Mouse (Mus musculus) thymus, postnatal 0 days (tissue): ENCODE data around the gene Stap2. TPM values are rescaled to one million over a fixed set of nuclear protein-coding genes. Genes with fewer than 3 reads are reported as not detected.
A peak's percentile ranks its signal among the peaks of the same experiment; 100 is the strongest.

Experiments used
- DNase-seq: peaks from one replicate; pipeline ENCODE4 v3.0.0-alpha.2; 2015; ENCODE audit warnings: low spot score
- polyA plus RNA-seq: library from polyadenylated mRNA; unstranded; fragments of >200 nt; fragmentation: Nextera tagmentation; extraction: Ambion mirVana; gene quantifications from 2 replicates; pipeline ENCODE4 v1.2.1, GENCODE M21; 2015

The Stap2 gene
- polyA plus RNA-seq, result 17.6 and 18.0 TPM in 2 replicates

DNA sequence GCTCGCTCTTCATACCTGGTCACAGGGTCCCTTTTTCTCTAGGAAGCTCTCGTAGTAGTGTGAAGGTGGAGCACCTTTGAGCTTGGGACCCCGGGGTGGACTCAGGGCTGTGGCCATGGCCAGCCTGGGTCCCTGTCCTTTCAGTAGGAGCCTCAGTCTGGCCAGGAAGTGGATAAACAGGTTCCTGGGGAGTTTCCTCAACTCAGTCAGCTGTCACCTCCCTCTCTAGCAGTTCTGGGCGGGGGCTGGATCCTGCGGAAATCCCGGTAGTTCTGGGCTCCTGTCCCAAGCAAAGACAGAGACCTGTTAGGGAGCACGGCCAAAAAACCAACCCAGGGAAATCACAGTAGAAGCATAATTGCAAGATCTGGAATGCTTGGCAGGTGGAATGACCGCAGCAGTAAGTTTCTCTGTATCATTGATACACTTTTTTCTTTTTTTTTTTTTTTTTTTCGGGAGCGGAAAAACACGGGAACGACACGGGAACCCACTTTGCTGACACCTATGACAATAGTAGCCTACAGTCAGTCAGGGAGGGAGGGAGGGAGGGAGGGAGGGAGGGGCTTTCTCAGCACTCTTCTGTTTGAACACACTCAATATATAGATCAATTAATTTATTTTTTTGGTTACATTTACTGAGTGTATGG is at the start of gene Stap2, which contains the start of gene Mpnd:
TSS of gene Stap2 (minus strand) at position 170 of the 647 bp plus-strand sequence.
TSS of gene Mpnd (plus strand) at position 297 of the 647 bp plus-strand sequence.
- peak; percentile 66 for DNase-seq

DNA sequence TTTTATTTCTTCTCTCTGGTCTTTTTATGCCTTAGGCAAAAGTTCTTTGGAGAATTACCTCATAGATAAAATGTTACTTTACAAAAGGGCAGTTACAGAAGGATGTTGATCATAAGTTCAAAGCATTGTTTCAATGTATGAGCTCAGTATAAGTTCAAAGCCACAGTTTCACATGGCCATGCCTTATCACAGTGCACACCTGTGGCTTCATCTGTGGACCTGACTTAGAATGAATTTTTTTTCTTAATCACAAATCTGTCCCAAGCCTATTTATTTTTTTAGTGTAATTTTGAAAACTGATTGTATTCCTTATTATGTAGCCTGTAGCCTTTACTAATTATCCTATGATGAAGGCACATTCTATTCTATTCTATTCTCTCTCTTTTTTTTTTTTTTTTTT is 49.6 kb upstream of the Stap2 start:
- DNase-seq, result no peak

DNA sequence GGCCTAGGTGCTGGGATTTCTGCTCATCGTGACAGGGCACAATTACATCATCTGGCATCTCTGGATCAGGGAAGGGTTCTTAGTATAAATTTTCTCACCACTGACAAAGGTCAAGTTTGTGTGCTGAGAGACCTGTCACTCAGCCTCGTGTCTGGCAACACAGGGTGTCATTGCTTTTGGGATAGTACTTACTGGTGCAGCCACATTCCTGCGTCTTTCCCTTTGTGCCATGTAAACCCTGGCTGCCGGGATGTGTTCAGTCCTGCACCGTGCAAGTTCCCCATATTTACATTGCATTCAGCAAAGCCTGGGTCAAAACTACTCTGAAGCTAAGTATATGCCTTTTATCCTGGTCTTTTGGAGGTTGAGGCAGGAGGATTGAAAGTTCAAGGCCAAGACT is 46.0 kb upstream of the Stap2 start:
- DNase-seq, result no peak

DNA sequence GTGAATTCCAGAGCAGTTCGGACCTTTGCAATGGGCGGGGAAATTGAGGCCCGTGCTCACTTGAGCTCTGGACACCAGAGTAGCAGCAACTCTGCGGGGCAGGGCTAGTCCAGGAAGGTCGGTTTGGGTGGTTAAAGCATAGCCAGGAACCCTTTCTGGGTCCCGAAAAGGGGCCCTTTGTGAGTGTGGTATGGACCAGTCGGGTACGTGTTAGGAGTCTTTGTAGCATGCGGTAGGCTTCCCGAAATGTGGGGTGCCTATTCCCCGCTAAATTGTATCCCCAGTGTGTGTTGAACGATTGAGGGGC is 35.4 kb upstream of the Stap2 start:
- DNase-seq, result no peak

DNA sequence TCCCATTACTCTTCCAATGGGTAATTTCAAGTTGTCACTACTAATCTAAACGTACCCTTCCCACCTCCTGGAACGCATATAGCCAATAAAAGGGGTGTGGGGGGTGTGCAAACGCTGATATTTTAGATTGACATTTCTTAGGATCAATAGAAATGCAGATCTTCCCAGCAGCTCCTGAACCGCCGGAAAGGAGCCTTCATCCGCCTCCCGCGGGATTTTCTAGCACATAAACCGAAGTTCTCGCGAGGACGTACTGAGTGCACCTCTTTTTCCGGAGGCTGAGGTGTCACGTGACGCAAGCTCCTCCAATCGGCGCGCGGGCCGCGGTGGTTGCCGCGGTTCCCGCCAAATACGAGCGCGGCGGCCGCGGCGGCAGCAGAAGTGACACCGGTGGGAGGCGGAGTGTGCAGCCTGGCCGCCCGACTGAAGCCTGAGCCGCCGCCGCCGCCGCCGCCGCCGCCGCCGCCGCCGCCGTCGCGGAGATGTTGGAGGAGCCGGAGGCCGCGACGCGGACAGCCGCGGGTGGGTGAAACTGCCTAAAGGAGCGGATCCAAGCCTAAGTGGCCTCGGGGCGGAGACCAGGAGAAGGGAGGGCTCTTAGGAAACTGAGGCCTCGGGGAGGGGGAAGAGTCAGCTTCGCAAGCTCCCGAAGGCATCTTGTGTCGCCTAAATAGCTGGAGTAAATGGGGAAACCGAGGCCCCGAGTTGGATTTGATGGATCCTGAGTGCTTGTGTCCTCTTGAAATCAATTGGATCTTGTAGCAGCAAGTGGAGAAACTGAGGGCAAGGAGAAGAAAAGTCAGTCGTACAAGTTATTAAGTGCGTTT is 34.9 kb upstream of the Stap2 start, which contains the start of gene Chaf1a:
TSS of gene Chaf1a (plus strand) at position 410 of the 827 bp plus-strand sequence.
- DNase-seq, result peak; percentile 96

DNA sequence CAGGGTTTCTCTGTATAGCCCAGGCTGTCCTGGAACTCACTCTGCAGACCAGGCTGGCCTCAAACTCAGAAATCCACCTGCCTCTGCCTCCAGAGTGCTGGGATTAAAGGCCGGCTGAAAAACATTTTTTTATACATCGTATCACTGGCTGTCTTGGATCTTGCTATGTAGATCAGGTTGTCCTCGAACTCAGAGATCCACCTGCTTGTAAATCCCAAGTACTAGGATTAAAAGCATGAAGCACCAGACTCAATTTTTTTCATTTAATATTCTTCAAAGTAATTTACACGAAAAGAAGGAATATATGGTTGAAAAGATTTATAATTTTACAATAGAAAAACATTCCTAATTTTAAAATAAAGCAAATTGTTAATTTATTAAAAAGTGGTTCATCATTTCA is 34.0 kb upstream of the Stap2 start:
- no peak for DNase-seq

DNA sequence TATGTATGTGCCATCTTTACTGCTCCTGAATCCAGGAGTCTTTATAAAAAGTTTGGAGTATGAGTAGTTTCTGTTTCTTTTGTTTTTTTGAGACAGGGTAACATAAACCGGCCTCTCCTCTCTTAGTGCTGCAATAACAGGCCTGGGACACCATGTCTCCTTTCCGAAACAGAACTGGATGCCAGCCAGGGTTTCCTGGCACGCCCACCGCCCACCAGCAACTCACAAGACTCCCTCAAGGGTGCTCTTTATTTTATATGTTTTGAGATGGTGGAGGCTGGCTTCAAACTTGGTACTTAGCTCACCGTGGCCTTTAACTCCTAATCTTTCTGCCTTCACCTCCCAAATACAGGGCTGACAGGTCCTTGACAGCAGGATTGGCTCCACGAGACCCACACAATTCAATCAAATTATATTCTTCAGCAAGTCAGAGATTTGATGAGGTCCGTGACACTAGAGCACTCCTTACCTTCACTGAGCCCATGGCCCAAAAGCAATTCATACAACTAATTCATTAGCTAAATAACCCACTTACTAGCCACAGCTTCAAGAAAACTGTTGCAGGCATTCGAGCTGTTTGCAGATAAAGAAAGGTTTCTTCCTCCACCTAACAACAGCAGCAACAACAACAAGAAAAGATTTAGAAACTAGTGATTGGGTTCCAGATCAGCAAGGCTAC is 33.3 kb upstream of the Stap2 start:
- DNase-seq, result no peak

DNA sequence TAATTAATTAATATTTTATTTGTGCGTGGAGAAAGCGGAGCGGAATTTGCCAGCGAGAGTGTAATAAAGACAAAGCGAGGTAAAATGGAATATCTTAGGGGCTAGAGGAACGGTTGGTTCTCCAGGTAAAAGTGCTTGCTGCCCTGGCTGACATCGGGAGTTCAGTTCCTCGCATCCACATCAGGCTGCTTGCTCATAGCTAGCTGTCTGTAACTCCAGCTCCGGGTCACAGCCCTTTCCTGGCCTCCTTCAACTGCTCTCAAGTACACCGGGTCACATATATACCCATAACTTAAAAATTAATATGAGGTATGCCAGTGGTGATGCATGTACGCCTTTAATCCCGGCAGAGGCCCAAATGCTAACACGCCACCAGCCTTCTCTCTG is 31.5 kb upstream of the Stap2 start:
- DNase-seq, result no peak

DNA sequence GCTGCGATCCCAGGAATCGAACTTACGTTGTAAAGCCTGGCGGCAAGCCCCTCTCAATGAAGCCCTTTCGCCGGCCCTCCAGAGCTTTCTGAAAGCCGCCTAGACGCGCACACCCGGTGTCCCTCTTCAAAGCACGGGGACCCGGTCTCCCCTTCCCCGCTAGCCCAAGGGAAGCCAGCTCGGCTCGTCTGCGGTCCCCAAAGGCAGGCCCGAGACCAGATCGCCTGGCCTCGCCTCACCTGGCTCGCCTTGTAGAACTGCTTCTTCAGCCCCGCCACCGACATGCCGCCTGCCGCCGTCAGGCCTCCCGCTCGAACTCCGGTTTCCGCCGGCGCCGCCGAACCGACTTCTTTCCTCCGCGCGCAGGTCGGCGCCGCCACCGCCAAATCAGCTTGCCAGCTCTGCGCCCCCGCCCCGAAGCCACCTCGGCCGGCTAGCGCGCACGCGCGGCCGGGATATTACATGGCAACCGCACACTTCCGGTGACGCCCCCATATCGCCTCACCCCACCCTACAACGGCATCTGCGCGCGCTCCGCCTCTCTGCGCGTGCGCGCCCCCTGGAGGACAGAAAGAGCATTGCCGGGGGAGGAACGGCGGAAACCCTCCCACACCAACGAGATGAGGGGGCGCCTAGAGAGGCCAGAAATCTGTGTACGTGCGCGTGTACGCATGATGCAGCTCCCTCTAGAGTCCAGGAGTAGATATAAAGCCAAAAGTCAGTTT is 31.0 kb upstream of the Stap2 start, which contains the start of gene Sh3gl1:
TSS of gene Sh3gl1 (minus strand) at position 460 of the 725 bp plus-strand sequence.
- peak; percentile 100 for DNase-seq

DNA sequence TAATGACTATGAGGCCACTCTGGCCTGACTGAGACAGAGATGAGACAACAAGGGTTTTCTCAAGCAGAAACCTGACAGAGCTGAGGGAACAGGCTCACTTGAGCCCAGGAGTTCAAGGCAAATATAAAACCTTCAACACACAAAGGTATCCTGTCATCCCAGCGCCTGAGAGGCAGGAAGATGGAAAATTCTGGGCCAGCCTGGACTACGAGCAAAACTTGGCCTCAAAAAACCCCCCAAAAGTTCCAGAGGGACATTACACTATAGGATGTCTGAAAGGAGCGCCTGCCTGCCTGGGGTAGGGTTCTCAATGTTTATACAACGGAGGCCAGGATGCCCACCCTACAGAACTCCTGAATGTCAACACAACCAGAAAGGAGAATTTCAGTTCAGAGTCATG is 29.8 kb upstream of the Stap2 start:
- no peak for DNase-seq

DNA sequence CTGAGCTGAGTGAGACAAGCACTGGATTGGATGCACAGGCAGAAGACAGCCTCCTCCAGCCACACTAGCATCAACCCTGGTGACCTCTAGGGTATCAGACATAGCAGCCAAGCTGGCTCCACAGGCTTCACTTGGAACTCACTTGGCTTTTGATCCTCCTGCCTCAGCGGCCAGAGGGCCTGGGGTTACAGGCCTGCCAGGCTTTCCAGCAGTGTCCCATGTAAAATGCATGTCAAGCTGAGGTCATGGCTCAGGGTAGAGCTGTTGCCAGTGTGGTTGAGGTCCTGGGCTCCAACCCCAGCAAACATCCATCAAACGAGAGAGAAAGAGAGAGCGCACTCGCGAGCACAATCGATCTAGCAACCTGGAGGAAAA is 29.3 kb upstream of the Stap2 start:
- no peak for DNase-seq

DNA sequence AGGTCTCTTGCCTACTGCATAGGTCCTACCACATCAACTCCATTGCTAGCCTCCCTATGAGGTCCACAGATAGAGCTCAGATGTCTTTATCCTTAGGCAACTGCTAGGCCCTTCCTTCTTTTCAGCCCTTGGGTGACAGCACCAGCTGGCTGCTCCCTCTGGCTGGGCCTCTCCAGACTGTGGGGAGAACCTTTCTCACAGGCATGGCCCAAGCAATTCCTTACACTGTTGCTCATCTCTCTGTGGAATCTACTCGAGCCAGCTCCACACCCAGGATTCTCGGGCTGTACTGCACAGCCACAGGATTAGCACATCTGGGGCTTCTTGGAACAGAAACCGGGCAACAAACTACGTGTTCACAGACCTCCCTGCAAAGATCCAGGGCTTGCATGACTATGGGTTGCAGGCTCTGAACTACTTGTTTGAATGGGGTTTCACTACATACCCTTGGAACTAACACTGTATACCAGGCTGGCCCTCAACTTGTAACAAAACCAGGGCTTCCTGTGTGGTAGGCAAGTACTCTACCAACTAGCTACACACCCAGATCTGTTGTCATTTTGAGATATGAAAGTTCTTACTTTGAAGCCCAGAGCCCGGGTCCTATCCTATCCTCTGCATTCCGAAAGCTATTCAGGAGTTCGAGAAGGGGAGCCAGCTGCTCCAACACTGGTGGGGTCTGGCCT is 28.8 kb upstream of the Stap2 start:
- DNase-seq, result peak; percentile 30

DNA sequence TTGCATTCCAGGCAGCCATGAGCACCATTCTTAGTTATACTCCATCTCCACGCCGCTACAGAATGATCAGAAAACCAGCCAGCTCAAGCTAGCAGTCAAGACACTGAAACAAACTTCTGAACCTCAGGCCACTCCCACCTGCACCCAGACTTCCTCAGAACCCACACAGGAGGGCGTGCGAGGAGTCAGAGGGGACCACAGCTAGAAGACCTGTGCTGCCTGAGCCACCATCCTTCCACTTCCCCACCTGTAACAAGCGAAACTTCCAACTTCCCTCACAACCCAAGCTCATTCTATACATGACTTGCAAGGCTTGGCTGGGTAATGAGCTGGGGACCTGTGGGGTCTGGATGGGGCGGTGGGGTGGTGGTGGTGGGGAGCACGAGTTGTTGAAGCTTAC is 27.4 kb upstream of the Stap2 start:
- DNase-seq, result peak; percentile 68

DNA sequence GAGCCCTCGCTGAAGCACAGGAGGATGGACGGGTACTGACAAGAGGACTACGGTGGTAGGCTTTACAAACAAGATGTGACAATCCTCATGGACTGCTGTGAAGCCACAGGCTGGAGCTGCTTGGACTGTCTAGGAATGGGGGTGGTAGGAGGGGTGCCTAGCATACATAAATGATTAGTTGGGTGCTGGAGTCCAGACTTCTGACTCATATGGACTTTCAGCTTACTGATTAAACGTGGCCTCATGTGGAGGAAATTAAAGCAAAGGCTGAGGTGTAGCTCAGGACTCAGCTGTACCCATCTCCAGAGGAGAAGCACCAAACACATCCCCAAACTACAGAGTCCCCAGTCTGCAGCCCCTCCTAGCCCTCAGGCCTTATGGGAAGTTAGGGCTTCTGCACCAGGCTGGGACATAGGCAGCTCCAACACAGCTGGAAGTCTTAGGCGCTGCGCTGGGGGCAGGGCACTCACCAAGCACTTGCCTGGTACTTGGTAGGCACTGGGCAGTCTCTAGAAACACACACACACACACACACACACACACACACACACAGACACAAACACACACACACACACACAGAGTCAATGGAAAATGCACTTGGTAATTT is 26.8 kb upstream of the Stap2 start:
- DNase-seq, result no peak

DNA sequence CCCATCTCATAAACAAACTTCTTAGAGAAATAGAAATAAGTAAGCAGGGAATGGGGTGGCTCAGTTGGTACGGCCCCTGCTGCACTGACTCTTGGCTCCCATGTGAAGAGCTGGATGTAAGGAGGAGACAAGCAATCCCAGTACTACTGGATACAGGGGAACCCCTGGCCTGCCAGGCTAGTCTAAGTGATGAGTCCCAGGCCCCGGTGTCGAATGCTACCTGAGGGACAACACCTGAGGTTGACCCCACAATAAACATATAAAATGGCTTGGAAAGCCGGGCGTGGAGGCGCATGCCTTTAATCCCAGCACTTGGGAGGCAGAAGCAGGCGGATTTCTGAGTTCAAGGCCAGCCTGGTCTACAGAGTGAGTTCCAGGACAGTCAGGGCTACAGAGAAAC is 26.0 kb upstream of the Stap2 start:
- DNase-seq, result no peak

DNA sequence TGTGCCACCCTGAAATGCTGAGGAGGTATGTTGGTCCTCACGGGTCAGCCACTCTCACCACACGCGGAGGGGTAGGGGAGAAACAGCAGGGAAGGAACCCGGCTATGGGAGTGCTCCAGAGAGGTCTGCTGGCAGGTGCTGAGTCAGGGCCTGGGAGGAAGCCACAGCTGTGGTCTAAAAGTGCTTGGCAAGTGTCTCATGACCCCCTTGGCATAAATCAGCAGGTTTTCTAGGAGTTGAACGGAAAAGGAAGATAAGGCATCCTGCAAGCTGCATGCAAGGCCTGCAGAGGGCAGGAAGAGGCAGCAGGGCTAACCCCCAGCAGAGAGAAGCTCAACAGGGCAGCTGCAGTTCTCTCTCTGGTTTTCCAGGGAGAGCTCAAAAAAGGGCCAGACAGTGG is 25.5 kb upstream of the Stap2 start:
- DNase-seq, result peak; percentile 64

DNA sequence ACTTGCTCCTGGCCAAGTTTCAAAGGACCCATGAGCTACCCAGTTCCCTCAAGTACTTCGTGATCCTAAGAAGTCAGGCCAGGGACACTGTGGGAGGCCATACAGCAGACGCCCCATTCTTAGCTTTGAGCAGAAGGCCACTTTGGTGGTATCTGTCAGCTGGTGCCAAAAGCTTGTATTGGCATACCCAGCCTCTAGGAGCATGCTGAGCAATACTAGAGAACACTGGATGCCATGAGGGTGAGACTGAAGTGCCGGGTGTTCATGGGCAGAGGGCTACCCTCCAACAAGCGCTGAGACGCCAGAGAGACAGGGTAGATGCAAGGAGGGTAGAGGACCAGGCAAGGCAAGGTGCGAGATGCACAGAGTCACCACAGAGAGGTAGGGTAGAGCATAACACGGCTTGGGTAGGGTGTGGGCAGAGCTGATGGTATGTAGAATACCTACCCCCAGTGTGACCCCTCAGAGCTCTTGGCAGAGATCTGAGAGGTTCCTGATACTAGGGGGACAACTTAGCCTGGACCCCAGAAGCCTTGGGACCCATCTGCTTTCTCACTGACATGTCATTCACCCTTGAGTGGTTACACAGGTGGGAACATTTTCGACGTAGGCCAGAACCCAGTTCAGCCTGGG is 25.0 kb upstream of the Stap2 start:
- DNase-seq, result no peak

DNA sequence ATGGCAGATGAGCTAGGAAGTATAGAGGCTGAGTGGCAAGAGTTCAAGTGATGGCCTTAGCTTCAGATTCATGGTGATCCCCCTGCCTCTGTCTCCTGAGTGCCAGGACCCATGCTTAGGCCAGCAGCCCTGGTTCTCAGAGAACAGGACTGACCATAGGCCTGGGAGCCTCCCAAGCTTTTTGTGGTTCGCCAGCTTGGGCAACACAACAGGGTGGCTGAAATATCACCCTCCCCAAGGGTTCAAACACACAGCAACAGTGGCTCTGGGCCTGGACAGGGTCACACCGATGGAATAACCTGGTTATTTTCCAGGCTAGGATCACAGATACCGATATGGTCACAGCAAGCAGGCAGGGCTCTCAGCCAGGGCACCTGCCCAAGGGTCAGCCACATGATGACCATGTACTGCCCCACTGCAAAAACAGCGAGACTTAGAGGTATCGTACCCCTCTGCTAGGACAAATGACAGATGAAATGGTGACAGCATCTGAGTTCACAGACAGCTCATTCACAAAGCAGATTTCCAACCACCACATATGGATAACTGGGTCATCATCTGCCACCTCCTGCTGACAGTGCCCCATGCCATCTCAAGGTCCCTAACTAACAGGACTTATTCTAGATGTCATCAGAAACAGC is 22.5 kb upstream of the Stap2 start:
- DNase-seq, result no peak

DNA sequence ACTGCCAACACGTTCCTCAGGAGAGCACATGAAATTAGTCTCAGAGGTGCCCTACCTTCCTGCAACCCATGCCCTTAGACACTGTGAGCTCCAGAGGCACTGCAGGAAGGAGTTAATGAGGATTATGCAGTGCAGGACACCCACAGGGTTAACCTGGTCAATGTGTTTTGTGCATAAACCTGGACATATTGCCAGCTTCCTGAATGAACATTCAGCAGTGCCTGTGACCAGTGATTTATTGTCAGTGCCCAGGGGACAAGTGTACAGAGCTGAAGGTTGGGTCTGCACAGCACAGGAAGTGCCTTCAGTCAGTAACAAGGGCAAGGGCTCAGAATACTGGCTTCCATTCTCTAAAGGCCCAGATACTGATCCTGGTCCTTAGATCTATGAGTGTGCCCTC is 21.5 kb upstream of the Stap2 start:
- no peak for DNase-seq

DNA sequence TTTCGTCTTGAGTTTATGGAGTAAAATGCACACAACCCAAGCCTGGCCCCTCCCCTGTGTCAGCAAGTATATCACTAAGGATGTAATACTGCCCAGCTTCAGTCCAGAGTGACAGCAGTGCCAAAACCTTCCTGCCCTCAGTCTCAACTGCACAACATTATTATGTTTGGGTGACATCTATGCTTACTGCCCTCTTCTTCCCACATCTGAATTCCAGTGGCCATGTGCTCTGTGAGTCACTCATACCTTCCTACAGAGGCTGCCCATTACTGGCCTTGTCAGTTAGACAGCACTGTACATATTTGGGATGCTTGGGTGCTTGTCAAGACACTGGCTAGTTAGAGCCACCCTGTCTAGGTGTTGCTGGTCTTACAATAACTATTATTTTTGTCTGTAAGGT is 20.9 kb upstream of the Stap2 start:
- no peak for DNase-seq
